Mouse (Mus musculus): Measurements from ENCODE around the gene Hus1b. TPM values are rescaled to one million over a fixed set of nuclear protein-coding genes. Genes with fewer than 3 reads are reported as not detected.

Gene Hus1b
- polyA plus RNA-seq, 2 experiments, result 0.06 TPM; not detected in 1

GRCm38 (mm10) chr13:30913757-30914156, 33.8 kb downstream of the Hus1b start:
- Histone ChIP-seq H3K4me3 (ENCODE audit: insufficient read depth in 1 of 2, low read depth in 2 of 2, low read length in 2 of 2) (no peak overlapping the region), H3K9ac (replicated peaks) (no peak overlapping the region), H3K9me3 (ENCODE audit: control insufficient read depth, low read length) (no peaks in the 10 kb centered on the region), H3K4me1 (replicated peaks; ENCODE audit: control insufficient read depth in 2 of 2, insufficient read depth in 2 of 2, low read length in 1 of 2) (no peaks in the 10 kb centered on the region), H3K27ac (no peak overlapping the region), H3K4me2 (ENCODE audit: low read depth) (no peak overlapping the region), H3K27me3 (ENCODE audit: control insufficient read depth, insufficient read depth, low read length) (no peaks in the 10 kb centered on the region), H3K36me3 (replicated peaks; ENCODE audit: control insufficient read depth, insufficient read depth, low read depth) (no peaks in the 10 kb centered on the region)
- DNase-seq (ENCODE audit: low read depth in 3 of 3, low spot score in 3 of 3) (no peak), ATAC-seq (ENCODE audit: insufficient read depth) (no peak)
- no peak for TF ChIP-seq CTCF (IDR thresholded peaks at IDR 0.05; ENCODE audit: low read depth)
- TF ChIP-seq EP300 (IDR thresholded peaks at IDR 0.05; ENCODE audit: low read depth), result no peak

- no peak overlapping the region for H3K27ac ChIP-seq
- DNase-seq (ENCODE audit: low read depth in 3 of 3, low spot score in 3 of 3), result no peak
- H3K4me2 ChIP-seq (ENCODE audit: low read depth), result no peak overlapping the region
- no peak for ATAC-seq (ENCODE audit: insufficient read depth)
- no peak overlapping the region for H3K4me3 ChIP-seq (ENCODE audit: insufficient read depth in 1 of 2, low read depth in 2 of 2, low read length in 2 of 2)
- H3K9ac ChIP-seq (replicated peaks), result no peak overlapping the region
- no peaks in the 10 kb centered on the region for H3K27me3 ChIP-seq (ENCODE audit: control insufficient read depth, insufficient read depth, low read length)
- H3K9me3 ChIP-seq (ENCODE audit: control insufficient read depth, low read length), result no peaks in the 10 kb centered on the region
- 35% methylated on average over 4 of the region's 4 CpGs for WGBS (ENCODE audit: insufficient replicate concordance)
- H3K4me1 ChIP-seq (replicated peaks; ENCODE audit: control insufficient read depth in 2 of 2, insufficient read depth in 2 of 2, low read length in 1 of 2), result no peaks in the 10 kb centered on the region
- H3K36me3 ChIP-seq (replicated peaks; ENCODE audit: control insufficient read depth, insufficient read depth, low read depth), result no peaks in the 10 kb centered on the region
- TF ChIP-seq EP300 (IDR thresholded peaks at IDR 0.05; ENCODE audit: low read depth), result no peak
- no peak for TF ChIP-seq CTCF (IDR thresholded peaks at IDR 0.05; ENCODE audit: low read depth)
Observed at GRCm38 (mm10) chr13:30913028-30913427, 34.5 kb downstream of the Hus1b start.

- no peak for DNase-seq (ENCODE audit: low read depth in 3 of 3, low spot score in 3 of 3)
- 71% methylated on average over 5 of the region's 5 CpGs for WGBS (ENCODE audit: insufficient replicate concordance)
- Histone ChIP-seq H3K36me3 (replicated peaks; ENCODE audit: control insufficient read depth, insufficient read depth, low read depth) (no peaks in the 10 kb centered on the region), H3K4me2 (ENCODE audit: low read depth) (no peak overlapping the region), H3K9ac (replicated peaks) (no peak overlapping the region), H3K4me1 (replicated peaks; ENCODE audit: control insufficient read depth in 2 of 2, insufficient read depth in 2 of 2, low read length in 1 of 2) (no peaks in the 10 kb centered on the region), H3K27ac (no peak overlapping the region), H3K27me3 (ENCODE audit: control insufficient read depth, insufficient read depth, low read length) (no peaks in the 10 kb centered on the region), H3K4me3 (ENCODE audit: insufficient read depth in 1 of 2, low read depth in 2 of 2, low read length in 2 of 2) (no peak overlapping the region), H3K9me3 (ENCODE audit: control insufficient read depth, low read length) (no peaks in the 10 kb centered on the region)
- TF ChIP-seq CTCF (IDR thresholded peaks at IDR 0.05; ENCODE audit: low read depth) (no peak), EP300 (IDR thresholded peaks at IDR 0.05; ENCODE audit: low read depth) (no peak)
- ATAC-seq (ENCODE audit: insufficient read depth), result no peak
Observed at GRCm38 (mm10) chr13:30911931-30912625, 35.5 kb downstream of the Hus1b start.

GRCm38 (mm10) chr13:30910889-30911288, 36.7 kb downstream of the Hus1b start:
- no peak for ATAC-seq (ENCODE audit: insufficient read depth)
- TF ChIP-seq CTCF (IDR thresholded peaks at IDR 0.05; ENCODE audit: low read depth), result no peak
- no peak for TF ChIP-seq EP300 (IDR thresholded peaks at IDR 0.05; ENCODE audit: low read depth)
- 75% methylated on average over 5 of the region's 5 CpGs for WGBS (ENCODE audit: insufficient replicate concordance)

GRCm38 (mm10) chr13:30902286-30902685, 45.3 kb downstream of the Hus1b start:
- TF ChIP-seq CTCF (IDR thresholded peaks at IDR 0.05; ENCODE audit: low read depth), result no peak
- TF ChIP-seq EP300 (IDR thresholded peaks at IDR 0.05; ENCODE audit: low read depth), result no peak
- H3K4me2 ChIP-seq (ENCODE audit: low read depth), result no peak overlapping the region
- peaks cover 4% of the 10 kb centered on the region for H3K36me3 ChIP-seq (replicated peaks; ENCODE audit: control insufficient read depth, insufficient read depth, low read depth)
- 62% methylated on average over 2 of the region's 2 CpGs for WGBS (ENCODE audit: insufficient replicate concordance)
- no peak for ATAC-seq (ENCODE audit: insufficient read depth)
- no peak overlapping the region for H3K9ac ChIP-seq (replicated peaks)
- no peak overlapping the region for H3K4me3 ChIP-seq (ENCODE audit: insufficient read depth in 1 of 2, low read depth in 2 of 2, low read length in 2 of 2)
- H3K27ac ChIP-seq, result no peak overlapping the region
- H3K27me3 ChIP-seq (ENCODE audit: control insufficient read depth, insufficient read depth, low read length), result no peaks in the 10 kb centered on the region
- DNase-seq (ENCODE audit: low read depth in 3 of 3, low spot score in 3 of 3), result no peak
- no peaks in the 10 kb centered on the region for H3K4me1 ChIP-seq (replicated peaks; ENCODE audit: control insufficient read depth in 2 of 2, insufficient read depth in 2 of 2, low read length in 1 of 2)
- H3K9me3 ChIP-seq (ENCODE audit: control insufficient read depth, low read length), result no peaks in the 10 kb centered on the region

More at GRCm38 (mm10) chr13:30910889-30911288, 36.7 kb downstream of the Hus1b start:
- no peaks in the 10 kb centered on the region for H3K36me3 ChIP-seq (replicated peaks; ENCODE audit: control insufficient read depth, insufficient read depth, low read depth)
- no peak overlapping the region for H3K4me3 ChIP-seq (ENCODE audit: insufficient read depth in 1 of 2, low read depth in 2 of 2, low read length in 2 of 2)
- H3K27ac ChIP-seq, result no peak overlapping the region
- no peak overlapping the region for H3K9ac ChIP-seq (replicated peaks)
- no peaks in the 10 kb centered on the region for H3K4me1 ChIP-seq (replicated peaks; ENCODE audit: control insufficient read depth in 2 of 2, insufficient read depth in 2 of 2, low read length in 1 of 2)
- no peaks in the 10 kb centered on the region for H3K27me3 ChIP-seq (ENCODE audit: control insufficient read depth, insufficient read depth, low read length)
- no peak for DNase-seq (ENCODE audit: low read depth in 3 of 3, low spot score in 3 of 3)
- H3K9me3 ChIP-seq (ENCODE audit: control insufficient read depth, low read length), result no peaks in the 10 kb centered on the region
- no peak overlapping the region for H3K4me2 ChIP-seq (ENCODE audit: low read depth)
